Mouse (Mus musculus) mature B cell (primary cell): ENCODE measurements around the gene Wdr20.

Experiments used
- in situ Hi-C: fragments of 300-500 bp; cut with MboI; formaldehyde crosslinking; loops from 2 replicates; pipeline ENCODE4 v1.14.3; 2019

Wdr20 gene

GRCm38 (mm10) chr12:110775628-110776426 is 38.1 kb downstream of the Wdr20 start:
- in situ Hi-C loops = no loop called here

- in situ Hi-C loops = no loop called here
Measured at GRCm38 (mm10) chr12:110777853-110778252, 40.1 kb downstream of the Wdr20 start.

- in situ Hi-C loops = no loop called here
Measured at GRCm38 (mm10) chr12:110779296-110779695, 41.6 kb downstream of the Wdr20 start.

DNA sequence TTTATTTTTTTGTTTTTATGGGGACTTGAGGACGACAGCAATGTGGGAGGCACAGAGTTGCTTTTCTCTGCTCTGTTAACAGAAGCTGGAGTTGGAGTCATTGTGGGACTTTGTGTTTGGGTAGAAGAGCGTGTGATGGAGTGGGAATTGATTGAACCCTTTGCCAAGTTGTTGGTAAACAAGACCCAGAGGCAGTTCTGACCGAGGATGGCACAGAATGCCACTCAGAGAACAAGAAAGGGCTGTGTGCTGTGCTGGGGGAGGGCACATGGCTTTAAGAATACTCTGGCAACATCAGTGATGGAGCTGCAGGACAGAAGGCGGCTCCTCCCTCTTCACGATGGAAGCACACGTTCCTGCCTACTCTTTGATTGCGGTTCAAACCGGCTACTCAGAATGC is 43.4 kb downstream of the Wdr20 start:
- in situ Hi-C loops = no loop called here

DNA sequence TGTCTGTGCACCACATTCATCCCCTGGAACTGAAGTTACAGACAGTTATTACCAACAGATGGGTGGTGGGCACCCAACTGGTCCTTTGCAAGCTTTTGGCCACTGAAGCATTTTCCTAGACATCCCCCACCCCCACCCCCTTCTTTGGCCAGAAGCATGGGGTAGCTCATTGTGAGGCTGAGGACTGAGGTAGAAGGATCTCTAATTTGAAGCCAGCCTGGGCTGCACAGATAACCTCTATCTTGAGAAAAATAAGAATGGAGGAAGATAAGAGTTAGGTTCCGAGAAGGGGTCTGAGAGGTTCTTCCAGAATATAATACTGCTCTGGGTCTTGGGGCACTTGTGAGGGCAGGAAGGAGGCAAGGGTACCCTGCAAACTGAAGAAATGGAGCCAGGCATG is 44.5 kb downstream of the Wdr20 start:
- in situ Hi-C loops = no loop called here

DNA sequence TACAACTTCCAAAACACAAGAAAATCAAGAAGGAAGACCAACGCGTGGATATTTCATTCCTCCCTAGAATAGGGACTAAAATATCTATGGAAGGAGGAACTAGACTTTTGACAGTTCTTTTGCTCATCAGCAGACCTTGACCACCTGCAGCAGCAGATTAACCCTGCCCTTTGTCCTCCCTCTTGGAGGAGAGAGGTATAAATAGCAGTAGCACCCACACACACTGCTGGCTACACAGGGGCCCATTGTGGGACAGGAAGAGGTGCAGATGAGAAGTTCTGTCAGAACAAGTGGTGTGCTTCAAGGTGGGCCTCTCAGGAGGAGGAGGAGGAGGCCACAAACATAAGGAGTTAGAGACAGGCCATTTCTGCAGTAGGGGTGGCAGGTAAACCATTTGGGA is 46.5 kb downstream of the Wdr20 start:
- in situ Hi-C loops = no loop called here

GRCm38 (mm10) chr12:110786243-110786642 is 48.5 kb downstream of the Wdr20 start:
- in situ Hi-C loops = no loop called here

- in situ Hi-C loops = no loop called here
Measured at GRCm38 (mm10) chr12:110790580-110790979, 52.8 kb downstream of the Wdr20 start.

- in situ Hi-C loops = no loop called here
Measured at GRCm38 (mm10) chr12:110791026-110791425, 53.3 kb downstream of the Wdr20 start.

- in situ Hi-C loops = no loop called here
Measured at GRCm38 (mm10) chr12:110795035-110795434, 57.3 kb downstream of the Wdr20 start.

DNA sequence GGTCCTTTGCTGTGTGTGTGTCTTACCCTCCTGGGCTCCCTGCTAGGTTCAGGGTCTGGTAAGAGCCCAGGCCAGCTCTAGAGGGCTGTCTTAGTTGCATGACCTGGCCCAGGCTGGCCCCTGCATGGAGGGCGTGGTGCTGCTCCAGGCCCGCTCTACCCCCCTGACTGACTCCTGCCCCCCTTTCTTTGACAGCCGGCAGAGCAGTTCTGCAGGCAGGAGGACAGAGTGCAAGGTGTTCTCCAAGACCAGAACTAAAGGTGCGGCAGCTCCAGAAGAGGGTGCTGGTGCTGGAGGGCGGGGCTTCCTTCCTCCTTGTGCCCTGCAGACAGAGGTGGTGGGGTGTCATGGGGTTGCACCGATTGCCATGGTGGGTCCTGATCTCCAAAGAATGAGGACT is 59.0 kb downstream of the Wdr20 start:
- in situ Hi-C loops = no loop called here

- in situ Hi-C loops = no loop called here
Measured at GRCm38 (mm10) chr12:110797202-110797601, 59.5 kb downstream of the Wdr20 start.

DNA sequence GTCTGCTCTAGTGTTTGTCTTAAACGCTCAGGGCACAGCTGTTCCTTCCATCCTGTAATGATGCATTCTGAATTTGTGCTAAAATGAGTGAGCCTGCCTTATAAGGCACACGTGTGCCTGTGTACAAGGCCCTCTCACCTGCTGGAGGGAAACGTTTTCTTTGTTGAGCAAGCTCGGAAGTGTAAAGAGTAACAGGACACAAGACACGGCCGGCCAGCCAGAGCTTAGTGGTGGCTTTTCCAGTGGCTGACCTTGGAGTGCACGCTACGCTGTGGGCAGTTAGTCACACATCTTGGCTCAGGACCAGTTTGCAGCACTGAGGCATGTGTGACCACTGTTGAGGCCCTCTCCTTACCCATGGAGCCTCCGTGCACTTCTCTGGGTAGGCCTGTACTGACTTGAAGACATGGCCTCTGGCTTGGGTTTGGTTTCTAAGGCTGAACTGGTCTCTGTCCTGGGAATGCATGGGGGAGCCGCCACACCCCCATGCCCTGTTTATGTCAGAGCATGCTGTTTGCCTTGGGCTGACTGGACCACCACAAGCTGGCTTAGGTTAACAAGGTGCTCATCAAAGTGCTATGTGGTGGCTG is 60.2 kb downstream of the Wdr20 start:
- in situ Hi-C loops = no loop called here

DNA sequence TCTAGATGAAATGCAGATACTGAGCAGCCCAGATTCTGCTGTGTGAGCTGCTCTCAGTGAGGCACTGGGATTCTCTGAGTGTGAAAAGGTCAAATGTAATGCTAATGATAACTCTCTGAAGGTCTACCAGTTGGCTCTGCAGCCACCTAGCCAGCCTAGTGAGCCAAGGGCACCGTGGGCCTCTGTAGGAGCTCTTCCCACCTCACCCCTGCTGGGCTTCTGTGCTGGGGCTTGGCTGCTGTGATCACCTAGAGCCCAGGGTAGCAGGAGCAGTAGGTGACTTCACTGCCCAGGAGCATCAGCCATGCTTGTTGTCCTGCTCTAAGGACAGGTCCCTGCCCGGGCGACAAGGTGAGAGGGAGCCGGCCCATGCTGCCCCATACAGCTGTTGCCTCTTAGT is 61.5 kb downstream of the Wdr20 start:
- in situ Hi-C loops = no loop called here

- in situ Hi-C loops = no loop called here
Measured at GRCm38 (mm10) chr12:110801876-110802464, 64.2 kb downstream of the Wdr20 start.

- in situ Hi-C loops = no loop called here
Measured at GRCm38 (mm10) chr12:110802674-110803297, 65.0 kb downstream of the Wdr20 start.

GRCm38 (mm10) chr12:110804261-110804660 is 66.5 kb downstream of the Wdr20 start:
- in situ Hi-C loops = no loop called here

DNA sequence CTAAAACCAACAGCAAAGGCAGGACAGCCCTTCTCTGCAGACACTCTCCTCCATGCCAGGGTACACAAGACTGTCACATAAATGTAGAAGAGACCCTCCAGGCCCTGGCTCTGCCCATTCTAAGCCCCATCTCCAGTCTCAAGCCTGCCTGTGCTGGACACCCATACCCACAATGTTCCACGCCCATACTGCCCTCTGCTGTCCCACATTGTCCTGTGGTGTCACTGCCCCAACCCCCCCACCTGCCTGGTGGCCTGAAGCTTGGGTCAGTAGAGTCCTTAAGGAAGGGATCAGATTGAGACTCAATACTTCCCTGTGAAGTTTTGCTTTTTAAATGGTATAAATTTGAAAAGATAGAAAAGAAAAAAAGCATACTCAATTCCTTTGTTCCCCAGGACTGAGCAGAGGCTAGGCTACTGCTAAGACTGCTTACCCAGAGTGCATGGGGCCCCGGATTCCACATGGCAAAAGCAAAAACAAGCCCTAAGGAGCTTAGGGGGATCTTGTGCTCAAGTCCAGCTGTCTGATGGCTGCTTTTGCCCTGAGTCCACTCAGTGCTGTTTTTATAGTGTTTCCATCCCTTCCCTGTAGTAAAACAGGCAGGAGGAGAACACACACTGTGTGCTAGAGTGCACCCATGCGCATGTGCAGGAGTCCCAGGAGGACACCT is 68.7 kb downstream of the Wdr20 start:
- in situ Hi-C loops = no loop called here

DNA sequence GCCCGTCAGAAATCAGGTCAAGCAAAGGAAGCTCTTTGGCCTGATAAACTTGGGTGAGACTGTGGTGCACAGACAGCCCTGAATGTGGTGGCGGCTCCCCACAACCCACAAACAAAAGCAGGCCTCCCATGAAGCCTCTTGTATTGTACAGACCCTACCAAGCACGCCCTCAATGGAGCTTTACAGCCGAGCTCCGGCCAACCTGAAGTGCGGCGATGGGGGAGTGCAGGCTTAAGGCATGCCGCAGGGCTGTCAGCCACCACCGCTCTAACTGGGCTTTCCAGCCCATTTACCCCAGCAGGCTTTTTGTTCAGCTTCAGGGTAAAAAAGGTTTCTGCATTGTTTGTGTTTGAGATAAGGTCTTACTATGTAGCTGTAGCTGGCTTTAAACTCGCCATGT is 70.7 kb downstream of the Wdr20 start:
- in situ Hi-C loops = no loop called here

DNA sequence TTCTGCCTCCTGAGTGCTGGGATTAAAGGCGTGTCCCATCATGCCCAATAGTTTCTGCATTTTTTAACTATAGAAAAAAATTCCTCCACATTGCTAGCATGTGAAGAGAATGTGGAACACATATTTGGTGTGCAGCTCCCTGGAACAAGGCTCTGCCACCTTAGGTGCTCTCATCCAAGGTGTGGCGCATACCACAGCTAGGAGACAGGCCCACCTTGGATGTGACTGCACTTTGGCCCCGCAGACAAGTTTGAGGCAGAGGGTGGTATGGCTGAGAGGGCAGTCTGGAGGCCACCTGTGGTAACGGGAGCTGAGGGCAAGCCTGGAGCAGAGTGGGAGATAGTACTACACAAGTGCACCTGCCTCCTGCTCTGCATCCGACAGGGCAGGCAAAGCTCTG is 71.1 kb downstream of the Wdr20 start:
- in situ Hi-C loops = no loop called here

DNA sequence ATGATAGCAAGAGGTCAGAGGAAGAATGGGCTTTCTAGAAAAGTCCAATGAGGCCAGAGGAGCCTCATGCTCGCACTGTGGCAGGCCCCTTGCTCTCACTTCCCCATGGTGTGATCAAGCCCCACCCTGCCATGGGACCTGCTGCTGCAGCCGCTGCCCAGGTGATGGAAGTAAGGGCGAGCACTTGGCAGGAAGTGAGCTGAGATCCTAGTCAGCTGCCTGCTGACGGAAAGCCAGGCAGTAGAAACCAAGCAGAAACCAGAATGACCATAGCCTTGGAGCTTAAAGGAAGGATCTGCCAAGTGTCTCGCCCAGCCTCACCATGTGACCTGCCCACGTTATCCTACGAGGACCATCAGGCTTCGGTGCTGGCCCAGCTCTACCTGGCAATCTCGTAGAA is 75.4 kb downstream of the Wdr20 start:
- in situ Hi-C loops = no loop called here

- in situ Hi-C loops = no loop called here
Measured at GRCm38 (mm10) chr12:110813624-110814023, 75.9 kb downstream of the Wdr20 start.
